Mouse (Mus musculus) stomach, postnatal 0 days (tissue): ENCODE measurements around the gene Fndc7. TPM values are rescaled to one million over a fixed set of nuclear protein-coding genes. Genes with fewer than 3 reads are reported as not detected.
"Not testable (repeated sequence)": the region's sequence is repeated elsewhere in the genome, so short reads cannot be mapped to it uniquely, and the experiment has no call there.

Source experiments
- ATAC-seq: fragments of 200-750 bp; cut with Nextera tagmentation; 2 replicates; pipeline ENCODE4 v1.8.0; 2017; ENCODE audit not compliant: low FRiP score, low TSS enrichment
- DNase-seq: peaks from one replicate; pipeline ENCODE4 v3.0.0-alpha.2; 2016; ENCODE audit warnings: low spot score
- H3K27ac ChIP-seq: fragments of 300-500 bp; sonication (generic); replicated peaks from 2 replicates; pipeline ENCODE4 v1.5.1; 2014; ENCODE audit warnings: mild to moderate bottlenecking, control low read depth
- H3K27me3 ChIP-seq: fragments of 300-500 bp; sonication (generic); 2 replicates; pipeline ENCODE4 v1.6.1; 2014; ENCODE audit warnings: low read length; ENCODE audit not compliant: control insufficient read depth, insufficient read depth
- H3K36me3 ChIP-seq: fragments of 300-500 bp; sonication (generic); 2 replicates; pipeline ENCODE4 v1.6.1; 2014; ENCODE audit warnings: low read length, mixed read lengths; ENCODE audit not compliant: control insufficient read depth, insufficient read depth
- H3K4me1 ChIP-seq: fragments of 300-500 bp; sonication (generic); replicated peaks from 2 replicates; pipeline ENCODE4 v1.6.1; 2014; ENCODE audit warnings: antibody characterized with exemption; ENCODE audit not compliant: control insufficient read depth, insufficient read depth
- H3K4me2 ChIP-seq: fragments of 300-500 bp; sonication (generic); replicated peaks from 2 replicates; pipeline ENCODE4 v1.6.1; 2014; ENCODE audit warnings: low read depth, mild to moderate bottlenecking, control low read depth, moderate library complexity
- H3K4me3 ChIP-seq: fragments of 300-500 bp; sonication (generic); 2 replicates; pipeline ENCODE4 v1.5.1; 2014; ENCODE audit warnings: low read depth, low read length, control low read depth
- H3K9ac ChIP-seq: fragments of 300-500 bp; sonication (generic); 2 replicates; pipeline ENCODE4 v1.6.1; 2014; ENCODE audit warnings: mild to moderate bottlenecking, low read length, control low read depth, mixed read lengths
- H3K9me3 ChIP-seq: fragments of 300-500 bp; sonication (generic); 2 replicates; pipeline ENCODE4 v1.6.1; 2016; ENCODE audit warnings: low read length; ENCODE audit not compliant: control insufficient read depth
- CTCF ChIP-seq: IDR thresholded peaks from 2 replicates; pipeline ENCODE4 v1.5.1; 2016; ENCODE audit warnings: antibody characterized with exemption, low read depth, mild to moderate bottlenecking, moderate library complexity
- EP300 ChIP-seq: optimal IDR thresholded peaks from 2 replicates; pipeline ENCODE3; 2016; ENCODE audit warnings: antibody characterized with exemption
- WGBS: fragments of 180-500 bp; shearing (Covaris S2); extraction: QIAGEN DNeasy Blood & Tissue Kit; methylation state at CpG from one replicate; pipeline ENCODE4 v1.1.7; 2014; 5-methylcytosine and 5-hydroxymethylcytosine counted together
- polyA plus RNA-seq: library from polyadenylated mRNA; unstranded; fragments of >200 nt; fragmentation: Nextera tagmentation; extraction: Ambion mirVana; gene quantifications from 2 replicates; pipeline ENCODE4 v1.2.1, GENCODE M21; 2015

Fndc7 gene
- polyA plus RNA-seq, 1 experiment from 2014 or later = 0.28 TPM

DNA sequence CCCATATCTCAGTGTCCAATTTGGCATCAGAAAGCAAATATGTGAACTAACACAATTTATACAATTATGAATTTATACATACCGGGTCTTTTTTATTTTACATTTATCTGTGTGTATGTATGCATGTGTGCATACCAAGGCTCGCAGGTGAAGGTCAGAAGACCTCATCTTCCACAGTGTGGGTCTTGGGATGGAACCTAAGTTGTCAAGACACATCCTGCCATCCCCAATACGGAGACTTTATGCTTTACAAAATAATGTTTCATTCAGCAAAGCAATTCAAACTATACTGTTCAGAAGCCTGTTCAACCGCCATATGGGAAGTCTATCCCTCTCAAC is 49.1 kb downstream of the Fndc7 start:
- Histone ChIP-seq H3K27me3 (no peaks in the 10 kb centered on the region), H3K9me3 (no peaks in the 10 kb centered on the region), H3K9ac (no peak overlapping the region), H3K4me1 (no peaks in the 10 kb centered on the region; the same call in 1 of the 2 replicates), H3K4me2 (no peak overlapping the region), H3K27ac (no peak overlapping the region), H3K36me3 (no peaks in the 10 kb centered on the region), H3K4me3 (no peak overlapping the region)
- TF ChIP-seq EP300 (no peak), CTCF (no peak)
- DNase-seq = no peak
- WGBS = 54% methylated on average over 4 of the region's 4 CpGs
- peak; percentile 56 for ATAC-seq

DNA sequence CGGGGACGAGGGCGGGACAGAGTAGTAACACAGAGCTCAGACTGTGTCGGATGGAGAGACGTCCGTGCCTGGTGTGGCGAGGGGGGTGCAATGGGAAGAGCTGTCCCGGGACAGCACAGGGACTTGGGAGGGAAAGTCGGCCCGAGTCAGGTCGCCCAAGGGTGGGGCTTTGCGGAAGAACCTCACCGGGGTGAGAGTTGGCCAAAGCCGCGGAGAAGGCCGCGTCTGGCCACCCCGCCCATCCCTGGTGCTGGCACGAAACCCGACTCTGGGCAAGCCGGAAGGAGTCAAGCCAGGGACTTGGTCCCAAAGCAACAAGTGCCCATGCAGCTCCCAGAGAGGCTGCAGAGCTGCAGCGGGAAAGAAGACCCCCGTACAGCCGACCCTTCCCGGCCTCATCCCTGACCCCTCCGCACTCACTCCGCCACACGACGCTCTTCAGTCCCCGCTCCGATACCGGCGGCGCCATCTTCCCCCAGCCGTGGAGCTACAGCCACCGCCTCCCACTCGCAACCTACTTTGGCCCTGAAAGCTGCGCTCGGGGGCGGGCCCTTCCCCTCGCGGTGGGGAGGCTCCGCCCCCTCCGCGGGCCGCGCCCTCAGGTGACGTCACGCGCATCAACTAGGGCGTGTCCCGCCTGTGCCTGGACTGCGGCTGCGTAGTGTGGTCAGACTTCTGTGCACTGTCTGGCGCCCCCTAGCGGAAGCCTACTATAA is 49.6 kb downstream of the Fndc7 start, which contains the start of gene Stxbp3:
Gene Stxbp3 (minus strand): TSS at position 527 of the 716 bp plus-strand sequence.
- H3K9me3 ChIP-seq = no peaks in the 10 kb centered on the region
- H3K4me1 ChIP-seq = no peaks in the 10 kb centered on the region; the same call in 1 of the 2 replicates
- peak within 1 kb of the TSS; percentile 83 for H3K4me3 ChIP-seq
- DNase-seq (peak; percentile 99), ATAC-seq (peak; percentile 95)
- no peaks in the 10 kb centered on the region for H3K27me3 ChIP-seq
- H3K9ac ChIP-seq = peak within 1 kb of the TSS; percentile 79
- H3K36me3 ChIP-seq = no peaks in the 10 kb centered on the region
- TF ChIP-seq EP300 (no peak), CTCF (peak; percentile 98)
- peak within 1 kb of the TSS; percentile 65 for H3K4me2 ChIP-seq
- under 1% methylated on average over 56 of the region's 56 CpGs for WGBS
- peak within 1 kb of the TSS; percentile 96 for H3K27ac ChIP-seq

GRCm38 (mm10) chr3:108839647-108839999 is 50.2 kb downstream of the Fndc7 start:
- no peaks in the 10 kb centered on the region for H3K27me3 ChIP-seq
- ATAC-seq (no peak), DNase-seq (no peak)
- H3K4me1 ChIP-seq = no peaks in the 10 kb centered on the region; the same call in 1 of the 2 replicates
- H3K27ac ChIP-seq = peak overlapping the region; percentile 96
- WGBS = 4% methylated on average over 8 of the region's 8 CpGs
- H3K9ac ChIP-seq = peak overlapping the region; percentile 79
- TF ChIP-seq CTCF (no peak), EP300 (no peak)
- peak overlapping the region; percentile 65 for H3K4me2 ChIP-seq
- no peaks in the 10 kb centered on the region for H3K9me3 ChIP-seq
- H3K36me3 ChIP-seq = no peaks in the 10 kb centered on the region
- H3K4me3 ChIP-seq = peak overlapping the region; percentile 83

- DNase-seq (no peak), ATAC-seq (no peak)
- no peaks in the 10 kb centered on the region; the same call in 1 of the 2 replicates for H3K4me1 ChIP-seq
- no peaks in the 10 kb centered on the region for H3K9me3 ChIP-seq
- H3K27me3 ChIP-seq = no peaks in the 10 kb centered on the region
- peak overlapping the region; percentile 65 for H3K4me2 ChIP-seq
- TF ChIP-seq CTCF (no peak), EP300 (no peak)
- no peak overlapping the region; the same call in 1 of the 2 replicates for H3K9ac ChIP-seq
- no peak overlapping the region for H3K27ac ChIP-seq
- no peaks in the 10 kb centered on the region for H3K36me3 ChIP-seq
- H3K4me3 ChIP-seq = peak overlapping the region; percentile 83; the same call in 1 of the 2 replicates
- WGBS = 69% methylated on average over 7 of the region's 7 CpGs
These were observed 50.8 kb downstream of the Fndc7 start for GRCm38 (mm10) chr3:108838980-108839379.

- WGBS = 92% methylated on average over 6 of the region's 6 CpGs
- DNase-seq = no peak
These were observed 52.9 kb downstream of the Fndc7 start for GRCm38 (mm10) chr3:108836931-108837330.

GRCm38 (mm10) chr3:108833717-108834116 is 56.1 kb downstream of the Fndc7 start:
- not testable (repeated sequence) for DNase-seq, H3K9ac ChIP-seq, H3K9me3 ChIP-seq, H3K4me1 ChIP-seq, H3K4me3 ChIP-seq, H3K36me3 ChIP-seq, H3K27me3 ChIP-seq, H3K27ac ChIP-seq, H3K4me2 ChIP-seq, ATAC-seq
- 92% methylated on average over 1 of the region's 1 CpGs for WGBS

More at GRCm38 (mm10) chr3:108836931-108837330, 52.9 kb downstream of the Fndc7 start:
- Histone ChIP-seq H3K9ac (no peak overlapping the region), H3K27me3 (no peaks in the 10 kb centered on the region), H3K36me3 (no peaks in the 10 kb centered on the region), H3K9me3 (no peaks in the 10 kb centered on the region), H3K4me2 (no peak overlapping the region), H3K4me1 (no peaks in the 10 kb centered on the region; the same call in 1 of the 2 replicates), H3K27ac (no peak overlapping the region), H3K4me3 (no peak overlapping the region)
- ATAC-seq = no peak
- no peak for TF ChIP-seq EP300
- TF ChIP-seq CTCF = no peak
